Mouse (Mus musculus) embryo, embryonic 11.5 days (tissue): ENCODE measurements around the gene Spire2.
A peak's percentile ranks its signal among the peaks of the same experiment; 100 is the strongest.
"Not testable (repeated sequence)": the region's sequence is repeated elsewhere in the genome, so short reads cannot be mapped to it uniquely, and the experiment has no call there.

Experiments used
- DNase-seq: peaks from one replicate; pipeline ENCODE4 v3.0.0-alpha.2; 2012; ENCODE audit warnings: low read depth, low spot score

The Spire2 gene

GRCm38 (mm10) chr8:123381711-123382110 lies 49.2 kb downstream of the Spire2 start:
- no peak for DNase-seq

- DNase-seq = no peak
Observed at GRCm38 (mm10) chr8:123382516-123382915, 50.0 kb downstream of the Spire2 start.

DNA sequence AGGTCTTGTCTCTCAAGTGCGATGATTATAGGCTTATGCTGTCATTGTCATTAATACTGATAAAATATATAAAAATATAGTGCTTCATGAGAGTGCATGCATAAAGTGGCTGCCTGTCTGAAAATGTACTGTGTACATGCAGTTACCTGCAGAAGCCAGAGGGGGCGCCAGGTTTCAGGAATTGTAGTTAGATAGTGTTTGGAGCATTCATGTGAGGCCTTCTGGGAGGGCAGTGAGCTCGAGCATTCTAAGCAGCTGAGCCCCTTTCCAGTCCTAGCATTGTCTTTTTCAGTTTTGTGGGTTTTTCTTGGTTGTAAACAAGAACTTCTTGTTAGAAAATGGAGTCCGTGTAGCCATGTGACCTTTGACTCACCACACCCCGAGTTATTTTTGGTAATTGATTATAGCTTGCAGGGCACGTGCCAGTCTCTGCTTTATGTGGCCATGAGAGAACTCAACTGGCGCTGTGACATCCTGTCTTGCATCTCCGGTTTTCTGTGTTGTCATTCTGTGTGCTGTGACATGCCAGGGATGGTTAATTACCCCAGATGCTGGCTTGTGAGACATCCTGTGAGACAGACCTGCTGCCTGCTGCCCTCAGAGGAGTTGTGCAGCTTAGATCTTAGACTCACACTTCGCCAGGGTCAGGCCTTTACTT lies 52.5 kb downstream of the Spire2 start:
- no peak for DNase-seq

DNA sequence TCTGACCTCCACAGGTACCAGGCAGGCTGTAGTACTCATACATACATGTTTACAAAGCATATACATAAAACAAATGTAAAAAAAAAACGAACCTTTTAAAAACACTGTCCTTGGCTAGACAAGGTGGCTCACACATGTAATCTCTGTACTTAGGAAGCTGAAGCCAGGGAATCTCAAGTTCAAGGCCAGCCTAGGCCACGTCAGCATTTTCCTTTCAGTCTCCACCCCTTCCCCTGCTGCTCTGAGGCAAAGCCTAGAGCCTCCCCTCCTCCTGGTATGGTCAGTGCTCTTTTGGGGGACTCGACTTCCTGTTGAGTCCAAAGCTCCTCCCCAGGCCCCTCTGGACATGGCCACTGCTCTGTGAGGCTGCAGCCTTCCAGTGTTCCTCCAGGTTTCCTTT lies 54.5 kb downstream of the Spire2 start:
- DNase-seq = no peak

GRCm38 (mm10) chr8:123387801-123388200 lies 55.3 kb downstream of the Spire2 start:
- DNase-seq = no peak

GRCm38 (mm10) chr8:123389026-123389425 lies 56.5 kb downstream of the Spire2 start:
- DNase-seq = no peak

DNA sequence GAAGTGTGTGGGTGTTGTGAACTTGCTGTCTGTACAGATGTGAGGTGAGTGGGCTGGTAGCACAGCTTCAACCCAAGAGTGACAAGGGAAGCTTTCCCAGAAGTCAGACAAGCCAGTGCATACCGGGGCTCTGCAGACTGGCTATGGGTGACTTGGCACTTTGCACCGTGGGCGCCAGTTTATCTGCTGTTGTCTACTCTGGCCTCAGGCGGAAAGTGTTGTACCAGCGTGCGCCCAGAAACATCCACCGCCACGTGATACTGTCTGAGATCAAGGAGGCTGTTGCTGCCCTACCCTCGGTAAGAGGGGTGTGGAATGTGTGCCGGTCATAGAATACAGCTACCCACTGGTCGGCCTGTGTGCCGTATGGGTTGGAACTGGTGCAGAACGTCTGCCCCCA lies 65.8 kb downstream of the Spire2 start:
- no peak for DNase-seq

DNA sequence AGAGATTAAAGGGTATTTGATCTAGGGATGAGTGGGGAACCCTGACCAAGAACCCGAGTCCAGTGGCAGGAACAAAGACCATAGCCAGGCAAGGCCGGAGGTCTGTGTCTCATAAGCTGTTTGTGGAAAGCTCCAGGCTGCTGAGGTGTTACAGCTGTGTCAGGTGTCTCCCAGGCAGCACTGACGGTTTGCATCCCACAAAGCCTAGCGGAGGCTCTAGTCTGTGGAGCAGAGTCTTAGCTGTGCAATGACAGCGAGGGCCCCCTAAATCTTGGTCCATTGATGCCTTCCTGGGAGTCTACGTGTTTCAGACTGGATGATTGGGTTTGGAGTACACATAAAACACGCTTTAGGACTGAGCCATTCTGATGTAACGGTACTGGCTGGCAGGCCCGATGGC lies 69.4 kb downstream of the Spire2 start:
- no peak for DNase-seq

DNA sequence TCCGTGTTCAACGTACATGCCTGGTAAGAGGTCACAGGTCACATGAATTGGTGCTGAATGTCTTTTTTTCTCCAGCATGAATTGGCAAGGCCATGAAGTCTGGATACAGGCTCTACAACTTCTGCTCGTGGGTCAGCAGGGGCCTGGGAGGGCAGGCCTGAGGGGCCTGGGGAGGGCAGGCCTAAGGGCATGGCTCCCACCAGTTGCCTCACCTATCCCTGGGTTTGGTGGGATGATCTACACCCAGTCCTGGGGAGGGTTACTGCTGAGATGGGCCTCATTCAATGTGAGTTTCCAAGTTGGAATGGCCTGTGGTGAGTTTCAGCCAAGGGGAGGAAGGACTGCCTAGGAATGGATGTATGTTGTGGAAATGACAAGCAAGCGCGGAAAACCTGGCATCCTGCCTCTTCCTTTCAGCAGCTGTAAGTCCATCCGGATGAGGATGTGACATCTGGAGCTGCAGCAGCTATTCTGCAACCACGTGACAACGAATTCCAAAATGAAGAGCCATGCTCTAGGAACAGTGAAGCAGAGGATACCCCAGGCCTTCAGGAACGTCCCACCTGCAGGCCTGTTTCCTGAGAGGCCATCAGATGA lies 70.3 kb downstream of the Spire2 start:
- DNase-seq = no peak

DNA sequence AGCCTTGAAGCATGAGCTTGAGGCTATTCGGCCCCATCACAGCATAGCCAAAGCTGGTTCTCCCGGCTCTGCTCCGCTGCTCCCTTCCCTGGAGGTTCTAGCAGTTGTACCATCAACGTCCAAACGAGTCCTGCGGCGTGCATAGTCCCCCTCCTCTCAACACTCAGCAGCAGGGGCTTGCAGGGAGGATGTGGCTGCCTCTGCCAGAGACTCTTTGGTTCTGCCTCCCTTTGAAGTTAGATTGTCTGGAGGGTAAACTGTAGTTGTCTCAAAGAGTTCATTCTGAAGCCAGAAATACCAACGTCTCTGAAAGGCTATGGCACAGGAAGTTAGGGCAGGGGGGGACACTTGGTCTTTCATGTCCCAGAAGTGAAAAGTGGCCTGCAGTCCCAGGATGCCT lies 72.0 kb downstream of the Spire2 start:
- no peak for DNase-seq

- peak; percentile 48 for DNase-seq
Observed at GRCm38 (mm10) chr8:123406786-123407185, 74.3 kb downstream of the Spire2 start, which contains the start of gene Mc1r. Mc1r (plus strand) TSS chr8:123407107.

- no peak for DNase-seq
Observed at GRCm38 (mm10) chr8:123407612-123408011, 75.1 kb downstream of the Spire2 start.

- DNase-seq = no peak
Observed at GRCm38 (mm10) chr8:123408586-123409544, 76.4 kb downstream of the Spire2 start.

GRCm38 (mm10) chr8:123410049-123410587 lies 77.6 kb downstream of the Spire2 start:
- DNase-seq = no peak

DNA sequence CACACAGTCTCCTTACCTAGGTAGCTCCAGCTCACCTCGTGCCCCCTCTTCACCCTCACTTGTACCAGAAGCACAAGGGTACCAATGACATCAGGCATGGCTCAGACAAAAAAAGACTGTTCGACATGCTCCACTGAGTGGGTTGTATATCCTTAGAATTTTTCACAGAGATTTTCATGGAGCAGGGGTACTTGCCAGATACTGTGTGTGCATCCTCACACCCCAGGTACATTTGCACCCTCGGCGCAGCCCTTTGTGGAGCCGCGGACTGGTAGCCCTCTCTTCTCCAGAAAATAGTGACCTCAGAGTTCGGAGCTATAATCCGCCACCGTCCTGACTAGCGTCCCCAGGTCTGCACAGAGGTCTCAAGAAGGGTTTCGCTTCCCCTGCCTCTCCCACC lies 78.3 kb downstream of the Spire2 start:
- no peak for DNase-seq

DNA sequence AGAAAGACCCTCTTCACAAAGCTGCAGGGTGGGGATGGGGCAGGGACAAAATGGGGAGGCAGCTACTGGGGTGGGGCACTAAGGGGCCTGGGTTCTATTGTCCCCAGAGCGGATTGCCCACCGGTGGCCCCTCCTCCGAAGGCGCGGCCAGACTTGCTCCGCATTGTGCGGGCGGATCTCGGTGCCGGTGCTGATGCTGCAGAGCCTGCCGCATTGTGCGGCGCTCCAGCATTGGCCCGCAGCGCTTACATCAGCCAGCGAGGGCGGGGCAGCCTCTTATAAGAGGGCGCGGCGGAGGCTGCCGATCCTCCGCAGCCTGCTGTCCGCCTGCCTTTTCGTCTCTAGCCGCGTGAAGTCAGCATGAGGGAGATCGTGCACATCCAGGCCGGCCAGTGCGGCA lies 78.7 kb downstream of the Spire2 start, which contains the start of gene Tubb3:
Gene Tubb3, plus strand, starts transcription at position 179 of the 400 bp plus-strand sequence.
- peak; percentile 71 for DNase-seq

DNA sequence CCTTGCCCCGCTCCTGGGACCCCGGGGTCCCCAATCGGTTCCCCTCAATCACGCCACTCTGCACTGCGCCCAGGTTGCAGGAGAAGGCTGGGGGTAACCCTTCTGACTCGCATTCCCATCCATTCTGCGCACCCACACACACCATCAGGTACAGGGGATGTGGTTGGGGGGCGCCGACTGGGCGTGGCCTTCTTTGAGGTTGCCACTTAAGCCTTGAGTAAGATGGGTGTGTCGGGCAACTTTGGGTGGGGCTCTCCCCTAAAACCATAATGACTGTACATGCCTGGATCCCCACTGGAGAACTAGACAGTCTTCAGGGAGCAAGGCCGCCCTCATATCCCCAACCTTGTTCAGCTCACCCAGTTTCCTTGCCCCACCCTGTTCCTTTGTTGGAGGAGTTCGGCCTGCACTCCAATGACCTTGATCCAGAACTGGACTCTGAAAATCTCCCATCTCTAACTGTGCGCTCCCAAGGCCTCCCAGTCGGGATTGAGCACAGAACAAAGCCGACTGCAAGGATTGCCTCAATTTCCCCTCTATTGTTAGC lies 79.3 kb downstream of the Spire2 start:
- DNase-seq = no peak

DNA sequence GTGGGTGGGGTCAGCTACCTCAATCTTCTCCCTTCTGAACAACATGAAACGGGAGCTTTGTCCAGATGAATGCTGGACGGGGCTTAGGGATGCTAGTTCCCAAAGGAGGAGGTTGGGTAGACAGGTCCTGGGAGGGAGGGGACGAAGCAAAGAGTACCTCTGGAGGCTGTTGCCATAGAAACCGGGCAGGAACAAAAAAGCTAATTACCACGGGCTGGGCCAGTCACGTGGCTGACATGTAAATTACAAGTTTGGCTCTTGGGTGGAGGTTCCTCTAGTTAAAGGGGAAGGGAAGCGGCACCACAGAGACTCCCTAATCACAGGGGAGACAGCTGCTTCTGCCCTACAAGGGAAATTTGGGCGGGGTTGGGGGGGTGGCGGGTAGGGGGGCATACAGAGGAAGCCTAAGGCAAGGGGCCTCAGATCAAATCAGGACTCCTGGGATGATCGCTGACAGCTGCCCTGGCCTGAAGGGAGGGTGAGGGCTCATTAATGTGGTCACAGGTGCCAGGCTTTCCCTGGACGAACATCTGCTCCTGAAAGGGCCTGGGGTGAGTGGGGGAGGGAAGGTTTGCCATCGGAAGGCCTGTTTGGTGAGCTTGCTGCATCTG lies 80.2 kb downstream of the Spire2 start:
- peak; percentile 46 for DNase-seq

- DNase-seq = no peak
Observed at GRCm38 (mm10) chr8:123414255-123414654, 81.7 kb downstream of the Spire2 start.

DNA sequence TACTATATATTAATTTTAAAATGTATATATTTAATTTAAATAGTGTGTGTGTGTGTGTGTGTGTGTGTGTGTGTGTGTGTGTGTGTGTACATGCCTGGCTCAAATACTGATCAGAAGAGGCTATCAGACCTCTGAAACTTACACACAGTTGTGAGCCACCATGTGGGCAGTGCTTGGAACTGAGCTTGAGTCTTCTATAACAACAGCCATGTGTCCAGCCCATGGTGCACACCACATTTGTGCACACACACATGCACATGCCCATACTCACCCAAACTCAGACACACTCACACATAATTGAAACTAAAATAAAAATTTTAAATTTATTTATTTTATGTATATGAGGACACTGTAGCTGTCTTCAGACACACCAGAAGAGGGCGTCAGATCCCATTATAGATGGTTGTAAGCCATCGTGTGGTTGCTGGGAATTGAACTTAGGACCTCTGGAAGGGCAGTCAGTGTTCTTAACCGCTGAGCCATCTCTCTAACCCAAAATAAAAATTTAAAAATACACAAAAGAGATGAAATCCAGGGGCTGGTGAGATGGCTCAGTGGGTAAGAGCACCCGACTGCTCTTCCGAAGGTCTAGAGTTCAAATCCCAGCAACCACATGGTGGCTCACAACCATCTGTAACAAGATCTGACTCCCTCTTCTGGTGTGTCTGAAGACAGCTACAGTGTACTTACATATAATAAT lies 82.6 kb downstream of the Spire2 start:
- DNase-seq = not testable (repeated sequence)
